Mouse (Mus musculus) kidney, postnatal 4 days (tissue): Measurements from ENCODE around the gene Gm815.

Experiments
- DNase-seq, 2 experiments: peaks; one replicate each; pipeline ENCODE4 v3.0.0; 2021; ENCODE audit warnings: mixed read lengths in 2 of 2

Gene Gm815

GRCm38 (mm10) chr19:26879856-26880255, 5.8 kb upstream of the Gm815 start:
- DNase-seq: no peak

GRCm38 (mm10) chr19:26881866-26882427, 3.7 kb upstream of the Gm815 start:
- DNase-seq: peak in 1 of 2 experiments; percentile 22

- DNase-seq: no peak
Observed at GRCm38 (mm10) chr19:26888171-26888570, 2.5 kb downstream of the Gm815 start.

- DNase-seq: peak in 1 of 2 experiments; percentile 39
Observed at GRCm38 (mm10) chr19:26891306-26891964, 5.8 kb downstream of the Gm815 start.

GRCm38 (mm10) chr19:26892861-26893260, 7.2 kb downstream of the Gm815 start:
- DNase-seq: no peak

GRCm38 (mm10) chr19:26902162-26902561, 16.5 kb downstream of the Gm815 start:
- DNase-seq: no peak

- no peak for DNase-seq
Observed at GRCm38 (mm10) chr19:26914245-26914644, 28.6 kb downstream of the Gm815 start.

- no peak for DNase-seq
Observed at GRCm38 (mm10) chr19:26920816-26921215, 35.1 kb downstream of the Gm815 start.

- DNase-seq: no peak
Observed at GRCm38 (mm10) chr19:26930295-26931283, 44.9 kb downstream of the Gm815 start.

GRCm38 (mm10) chr19:26934186-26934585, 48.5 kb downstream of the Gm815 start:
- peak; percentile 41 to 57 for DNase-seq
